In genomic region chr15:89092181-89092580, GRCm38 (mm10) we compare ENCODE assay signal across 26 mouse cellular contexts. TPM values are rescaled to one million over a fixed set of nuclear protein-coding genes. Genes with fewer than 3 reads are reported as not detected.
"Had no signal": no experiment of that assay in that cellular context is flagged by ENCODE, and none has a peak within 500 bp of the region (broad histone marks: within the 10 kb centered on the region; RNA-seq: fewer than 3 reads in every experiment).

No protein-coding gene starts in this region.

- H3K9me3 ChIP-seq: liver, embryonic 15.5 days; lung, embryonic 15.5 days; megakaryocyte, embryonic 14.5 days; midbrain, embryonic 12.5 days; neural tube, embryonic 13.5 days; neural tube, embryonic 15.5 days; stomach, embryonic 15.5 days had no signal

- H3K4me2 ChIP-seq: liver, embryonic 15.5 days; lung, embryonic 15.5 days; midbrain, embryonic 12.5 days; neural tube, embryonic 13.5 days; neural tube, embryonic 15.5 days; stomach, embryonic 15.5 days had no signal

- H3K27ac ChIP-seq: liver, embryonic 15.5 days; lung, embryonic 15.5 days; macrophage; midbrain, embryonic 12.5 days; neural tube, embryonic 13.5 days; neural tube, embryonic 15.5 days; stomach, embryonic 15.5 days; stomach, postnatal 0 days had no signal

- DNase-seq: liver, postnatal 0 days; lung, adult 2 months; lung, postnatal 14 days; lung, postnatal 36 days; midbrain, embryonic 14.5 days; retina, postnatal 1 day; right cerebral cortex, adult 18-20 months; right cerebral cortex, postnatal 25 days; right cerebral cortex, postnatal 4 days; spleen, adult 18-20 months; thymus, adult 2 months; thymus, postnatal 14 days; thymus, postnatal 36 days had no signal

- ATAC-seq: liver, postnatal 0 days; lung, postnatal 0 days; midbrain, embryonic 16.5 days had no signal

- H3K27me3 ChIP-seq: liver, embryonic 15.5 days; lung, embryonic 15.5 days; megakaryocyte, embryonic 14.5 days; midbrain, embryonic 12.5 days; neural tube, embryonic 13.5 days; neural tube, embryonic 15.5 days; stomach, embryonic 15.5 days had no signal

- H3K9ac ChIP-seq: liver, embryonic 15.5 days; liver, postnatal 0 days; lung, embryonic 15.5 days; midbrain, embryonic 12.5 days; neural tube, embryonic 13.5 days; neural tube, embryonic 15.5 days; stomach, embryonic 15.5 days had no signal

- H3K4me3 ChIP-seq: liver, embryonic 15.5 days; lung, embryonic 15.5 days; megakaryocyte, embryonic 14.5 days; midbrain, embryonic 12.5 days; neural tube, embryonic 13.5 days; neural tube, embryonic 15.5 days; stomach, embryonic 15.5 days had no signal

RNA-seq across cellular contexts. Expression of gene Panx2, which starts 32.6 kb away (rescaled TPM):
- total RNA-seq: megakaryocyte progenitor cell, adult 5-6 weeks; monocyte, adult 5-6 weeks had no signal
- polyA plus RNA-seq: liver, embryonic 15.5 days; liver, postnatal 0 days; macrophage had no signal
